Mouse (Mus musculus) liver, adult 2 months (tissue): ENCODE results near the gene Gramd1b.

ENCODE experiments used
- CTCF ChIP-seq: fragments of 200-500 bp; IDR thresholded peaks from 2 replicates; pipeline ENCODE4 v1.5.1; 2011; ENCODE audit warnings: low read depth, low read length, control low read depth
- POLR2A ChIP-seq: fragments of 200-500 bp; IDR thresholded peaks from 2 replicates; pipeline ENCODE4 v1.6.1; 2011; ENCODE audit warnings: low read length, control low read depth; ENCODE audit not compliant: insufficient read depth; ENCODE audit errors: extremely low read depth

GRCm38 (mm10) chr9:40332731-40333648, 198.2 kb downstream of the Gramd1b start:
- no peak; the same call in 1 of the 2 replicates for TF ChIP-seq CTCF
- TF ChIP-seq POLR2A: no peak
